Mouse (Mus musculus) E14TG2a.4 (cell line): ENCODE data around the gene Gnaq.

Experiments
- CTCF ChIP-seq: conservative IDR thresholded peaks from 2 replicates; pipeline ENCODE4 v1.5.1; 2014; ENCODE audit warnings: low read length
- POU5F1 ChIP-seq: IDR thresholded peaks from 2 replicates; pipeline ENCODE4 v1.6.1; 2014; ENCODE audit warnings: low read length, borderline replicate concordance

DNA sequence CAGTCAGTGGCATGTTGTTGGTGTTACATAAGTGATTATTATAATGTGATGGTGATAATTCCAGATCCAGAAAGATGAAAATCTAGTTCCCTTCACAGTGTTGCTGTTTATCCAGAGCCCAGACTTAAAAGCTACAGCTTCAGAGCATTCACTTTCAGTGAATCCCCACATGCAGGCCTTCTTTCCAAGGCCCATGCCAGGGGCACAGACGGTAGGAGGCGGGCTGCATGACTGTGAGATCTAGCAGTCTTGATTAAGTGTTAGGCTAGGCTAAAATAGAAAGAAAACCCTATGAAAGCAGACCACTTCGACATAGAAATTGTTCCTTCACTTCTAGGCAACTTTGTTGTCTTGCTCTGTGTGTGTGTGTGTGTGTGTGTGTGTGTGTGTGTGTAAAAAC is 214.4 kb downstream of the Gnaq start:
- no peak for TF ChIP-seq POU5F1
- no peak for TF ChIP-seq CTCF
